Mouse (Mus musculus): ENCODE measurements around the gene Cyp2b19.
"Not testable (repeated sequence)": the region's sequence is repeated elsewhere in the genome, so short reads cannot be mapped to it uniquely, and the experiment has no call there.

Gene Cyp2b19

GRCm38 (mm10) chr7:26756842-26757241 is at the start of gene Cyp2b19:
Gene Cyp2b19 (plus strand): TSS chr7:26757142.
- no peak for DNase-seq (ENCODE audit: low spot score in 2 of 2)

DNA sequence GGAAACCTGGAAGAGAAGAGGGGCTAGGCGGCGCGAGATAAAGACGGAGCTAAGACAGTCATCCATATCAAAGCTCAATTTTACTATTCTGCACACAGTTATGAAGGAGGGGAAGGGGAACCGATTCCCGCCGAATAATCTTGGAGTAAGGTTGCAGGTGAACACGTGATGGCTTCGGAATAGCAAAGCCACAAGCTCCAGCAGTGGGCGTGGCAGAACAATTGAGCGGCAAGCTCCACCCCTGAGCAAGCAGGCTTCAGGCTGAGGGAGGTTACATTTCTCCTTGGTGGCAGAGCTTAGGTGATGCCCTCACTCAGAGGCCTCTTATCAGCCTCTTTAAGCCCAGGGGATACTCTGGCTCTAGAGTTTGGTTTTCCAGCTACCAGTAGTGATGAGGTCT is 45.9 kb upstream of the Cyp2b19 start:
- no peak for DNase-seq (ENCODE audit: low spot score in 2 of 2)

- DNase-seq (ENCODE audit: low spot score in 2 of 2) = no peak
These were observed 18.0 kb upstream of the Cyp2b19 start for GRCm38 (mm10) chr7:26738940-26739339.

DNA sequence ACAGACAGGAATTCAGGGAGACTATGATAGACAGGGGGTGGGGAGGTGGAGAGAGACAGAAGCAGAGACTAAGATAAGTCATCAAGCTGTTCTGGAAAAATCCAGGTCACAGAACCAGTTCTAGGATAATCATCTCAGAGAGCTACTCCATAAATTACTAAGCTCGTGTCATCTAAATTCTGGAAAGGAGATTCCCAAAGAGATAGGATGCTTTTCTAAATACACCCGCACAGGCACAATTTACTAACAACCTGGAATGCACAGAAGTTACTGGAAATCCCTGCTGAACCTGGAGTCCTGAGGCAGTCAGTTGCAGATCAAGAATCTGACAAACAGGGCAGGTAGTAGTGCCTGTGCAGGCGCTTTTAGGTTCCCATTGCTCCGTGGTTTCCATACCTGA is 13.0 kb upstream of the Cyp2b19 start:
- DNase-seq (ENCODE audit: low spot score in 2 of 2) = no peak

- DNase-seq (ENCODE audit: low spot score in 2 of 2) = no peak
These were observed 11.5 kb upstream of the Cyp2b19 start for GRCm38 (mm10) chr7:26745486-26745885.

DNA sequence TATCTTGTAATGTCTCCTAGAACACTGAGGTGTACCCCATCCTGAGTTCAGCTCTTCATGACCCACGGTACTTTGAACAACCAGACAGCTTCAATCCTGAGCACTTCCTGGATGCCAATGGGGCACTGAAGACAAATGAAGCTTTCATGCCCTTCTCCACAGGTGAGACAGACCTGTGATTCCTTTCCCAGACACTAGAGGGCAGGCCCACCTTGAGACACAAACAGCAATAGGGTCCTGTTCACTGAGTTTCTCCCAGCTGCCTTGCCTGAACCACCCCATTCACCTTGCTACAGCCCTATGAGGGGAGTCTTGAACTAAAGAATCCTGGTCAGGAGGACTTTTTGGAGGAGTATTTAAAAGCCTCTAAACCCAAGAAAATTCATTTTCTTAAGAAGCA is 10.1 kb downstream of the Cyp2b19 start:
- no peak for DNase-seq (ENCODE audit: low spot score in 2 of 2)

DNA sequence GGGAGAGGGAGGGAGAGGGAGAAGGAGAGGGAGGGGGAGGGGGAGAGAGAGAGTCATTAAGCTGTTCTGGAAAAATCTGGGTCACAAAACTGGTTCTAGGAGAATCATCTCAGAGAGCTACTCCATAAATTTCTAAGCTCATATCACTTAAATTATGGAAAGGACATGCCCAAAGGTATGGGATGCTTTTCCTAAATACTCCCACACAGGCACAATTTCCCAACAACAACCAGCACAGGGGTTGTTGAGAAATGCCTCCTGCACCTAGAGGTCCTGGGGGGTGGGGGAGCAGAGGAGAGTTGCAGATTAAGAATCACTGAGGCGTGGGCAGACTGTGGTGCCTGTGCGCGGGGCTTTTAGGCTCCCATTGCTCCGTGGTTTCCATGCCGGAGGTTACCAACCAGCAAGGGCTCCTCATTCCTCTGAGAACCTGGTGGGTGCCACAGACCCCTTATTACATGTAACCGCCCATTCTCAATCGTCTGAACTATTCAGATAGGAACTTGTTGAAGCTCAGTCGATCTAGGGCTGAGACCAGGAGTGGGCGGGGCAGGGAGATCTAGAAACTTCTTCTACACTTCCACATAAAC is 13.0 kb downstream of the Cyp2b19 start:
- no peak for DNase-seq (ENCODE audit: low spot score in 2 of 2)

DNA sequence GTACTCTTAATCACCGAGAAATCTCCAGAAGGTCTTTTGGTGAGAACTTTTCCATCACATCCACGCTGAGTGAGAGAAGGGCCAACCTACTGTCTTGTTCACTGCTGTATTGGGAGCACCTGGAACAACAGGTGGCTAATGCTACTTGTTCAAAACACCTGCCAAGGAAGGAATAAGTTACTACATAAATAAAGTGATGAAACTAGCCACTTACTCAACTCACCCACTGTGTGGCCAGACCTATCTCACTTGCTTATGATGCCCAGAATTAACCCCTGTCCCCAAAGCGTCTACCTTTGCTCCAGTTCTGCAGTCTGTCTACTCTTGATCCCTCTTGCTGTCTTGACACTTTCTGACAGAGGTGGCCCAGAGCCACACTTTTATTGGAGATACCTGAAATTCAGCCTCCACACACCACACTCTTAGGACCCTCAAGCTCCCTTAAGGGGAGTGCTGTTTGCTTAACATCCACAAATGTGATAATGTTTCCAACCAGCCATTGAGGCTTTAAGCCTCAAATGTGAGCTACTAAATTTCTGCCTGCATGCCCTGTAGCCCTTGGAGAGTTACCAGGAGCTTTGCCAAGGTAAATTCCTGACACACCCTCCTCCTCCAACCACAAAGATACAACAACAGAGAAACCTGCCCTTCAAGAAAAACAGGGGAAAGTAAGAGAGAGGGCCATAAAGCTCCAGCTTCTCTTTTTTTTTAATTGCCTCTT is 16.1 kb downstream of the Cyp2b19 start:
- DNase-seq (ENCODE audit: low spot score in 2 of 2) = no peak

DNA sequence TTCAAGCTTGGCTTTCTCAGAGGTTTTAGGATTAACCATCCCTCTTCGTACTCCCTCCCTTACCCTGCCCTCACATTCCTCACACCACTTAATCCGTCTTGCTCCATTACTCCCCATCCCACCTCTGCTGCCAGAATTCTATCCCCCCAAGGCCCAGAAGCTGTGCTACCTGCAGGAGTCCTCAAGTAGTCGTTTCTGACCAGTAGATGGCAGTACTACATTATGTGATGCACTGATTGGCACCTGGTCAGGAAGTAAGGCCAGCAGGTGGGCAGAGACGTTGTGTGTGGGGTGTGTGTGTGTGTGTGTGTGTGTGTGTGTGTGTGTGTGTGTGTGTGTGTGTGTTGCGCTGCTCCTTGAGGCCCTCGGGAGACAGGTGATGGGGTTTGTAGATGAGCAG is 18.9 kb downstream of the Cyp2b19 start:
- no peak for DNase-seq (ENCODE audit: low spot score in 2 of 2)

GRCm38 (mm10) chr7:26777806-26778205 is 20.9 kb downstream of the Cyp2b19 start:
- DNase-seq (ENCODE audit: low spot score in 2 of 2) = no peak

GRCm38 (mm10) chr7:26778474-26778873 is 21.5 kb downstream of the Cyp2b19 start:
- DNase-seq (ENCODE audit: low spot score in 2 of 2) = no peak

GRCm38 (mm10) chr7:26779799-26780416 is 23.0 kb downstream of the Cyp2b19 start:
- no peak for DNase-seq (ENCODE audit: low spot score in 2 of 2)

GRCm38 (mm10) chr7:26780510-26780909 is 23.6 kb downstream of the Cyp2b19 start:
- no peak for DNase-seq (ENCODE audit: low spot score in 2 of 2)

GRCm38 (mm10) chr7:26780998-26781766 is 24.2 kb downstream of the Cyp2b19 start:
- DNase-seq (ENCODE audit: low spot score in 2 of 2) = no peak

DNA sequence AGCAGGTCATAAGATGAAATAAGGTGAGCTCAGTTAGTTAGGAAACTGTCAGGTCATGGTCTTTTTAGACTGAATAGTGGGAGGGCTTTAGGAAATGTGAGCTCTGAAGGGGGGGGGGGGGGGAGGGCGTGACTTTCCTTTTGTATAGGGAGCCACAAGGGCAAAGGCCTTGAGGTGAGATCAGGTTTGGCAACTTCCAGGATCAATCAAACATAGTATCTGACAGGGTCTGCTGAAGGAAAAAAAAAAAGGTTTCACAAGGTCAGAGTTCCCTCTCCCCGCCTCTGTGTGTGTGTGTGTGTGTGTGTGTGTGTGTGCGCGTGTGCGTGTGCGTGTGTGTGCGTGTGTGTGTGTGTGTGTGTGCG is 24.8 kb downstream of the Cyp2b19 start:
- no peak for DNase-seq (ENCODE audit: low spot score in 2 of 2)

DNA sequence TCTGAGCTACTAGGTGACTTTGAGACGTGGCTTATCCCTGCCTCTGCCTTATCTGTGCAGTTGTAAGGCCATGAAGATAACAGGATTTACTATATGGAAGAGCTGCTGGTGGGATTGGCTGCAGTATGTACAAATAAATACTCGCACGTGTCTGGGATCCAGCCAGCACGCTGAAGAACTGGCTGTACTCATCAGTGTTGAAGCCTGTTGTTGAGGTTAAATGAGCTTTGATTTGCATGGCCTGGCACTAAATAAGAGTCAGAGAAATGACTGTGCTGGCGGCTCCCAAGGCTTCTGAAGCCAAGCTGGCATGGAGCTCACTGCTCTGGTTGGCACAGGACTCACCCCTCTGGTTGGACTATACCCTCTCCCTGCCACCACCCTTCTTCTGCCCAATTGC is 26.2 kb downstream of the Cyp2b19 start:
- no peak for DNase-seq (ENCODE audit: low spot score in 2 of 2)

GRCm38 (mm10) chr7:26786013-26786412 is 29.1 kb downstream of the Cyp2b19 start:
- not testable (repeated sequence) for DNase-seq (ENCODE audit: low spot score in 2 of 2)

DNA sequence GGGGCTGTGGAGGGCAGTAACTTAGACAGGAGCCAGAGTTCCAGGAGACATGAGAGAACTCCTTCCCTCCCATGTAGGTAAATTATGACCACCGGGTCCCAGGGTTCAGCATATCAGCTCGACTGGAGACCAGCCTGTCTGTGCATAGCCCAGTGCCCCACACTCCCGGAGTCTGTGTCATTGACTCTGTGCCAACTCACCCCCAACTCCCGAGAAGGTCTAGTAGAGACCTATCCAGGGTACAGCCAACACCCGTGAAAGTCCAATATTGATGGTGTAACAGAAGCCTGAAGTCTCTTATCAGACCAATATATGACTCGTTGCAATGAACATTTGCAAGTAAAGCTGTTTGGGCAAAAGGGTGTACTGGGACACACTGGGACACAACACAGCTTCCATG is 33.0 kb downstream of the Cyp2b19 start:
- DNase-seq (ENCODE audit: low spot score in 2 of 2) = no peak

DNA sequence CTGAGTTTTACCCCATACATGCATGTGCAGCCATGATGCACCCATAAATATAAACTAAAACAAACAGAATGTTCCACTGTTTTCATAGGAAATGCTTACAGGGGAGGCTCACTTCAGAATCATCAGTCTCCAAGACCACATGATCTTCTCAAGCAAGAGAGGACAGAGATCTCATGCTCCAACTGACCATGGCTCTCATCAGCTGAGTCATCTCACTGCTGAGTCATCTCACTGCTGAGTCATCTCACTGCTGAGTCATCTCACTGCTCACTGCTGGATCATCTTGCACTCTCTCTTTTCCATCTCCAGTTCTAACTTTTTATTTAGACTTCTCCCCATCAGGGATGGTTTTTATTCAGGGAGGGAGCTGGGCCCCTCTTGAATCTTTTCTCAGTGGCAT is 43.2 kb downstream of the Cyp2b19 start:
- DNase-seq (ENCODE audit: low spot score in 2 of 2) = no peak

GRCm38 (mm10) chr7:26800996-26801395 is 44.1 kb downstream of the Cyp2b19 start:
- DNase-seq (ENCODE audit: low spot score in 2 of 2) = no peak

- no peak for DNase-seq (ENCODE audit: low spot score in 2 of 2)
These were observed 51.6 kb downstream of the Cyp2b19 start, which contains the start of gene Cyp2g1 for GRCm38 (mm10) chr7:26808592-26808991. Gene Cyp2g1 (plus strand): TSS chr7:26808892.
